Mouse (Mus musculus) right cerebral cortex, postnatal 10 days (tissue): ENCODE measurements at regions not wholly inside any gene's neighbourhood (a gene's known extent, or its start where the extent isn't known, plus 50 kb on each side); places are given as distances from the start of the nearest gene placed in this dataset.
"Not testable (repeated sequence)": the region's sequence is repeated elsewhere in the genome, so short reads cannot be mapped to it uniquely, and the experiment has no call there.

Experiments
- DNase-seq, 2 experiments: peaks; one replicate each; pipeline ENCODE4 v3.0.0; 2021; ENCODE audit warnings: low spot score in 2 of 2

DNA sequence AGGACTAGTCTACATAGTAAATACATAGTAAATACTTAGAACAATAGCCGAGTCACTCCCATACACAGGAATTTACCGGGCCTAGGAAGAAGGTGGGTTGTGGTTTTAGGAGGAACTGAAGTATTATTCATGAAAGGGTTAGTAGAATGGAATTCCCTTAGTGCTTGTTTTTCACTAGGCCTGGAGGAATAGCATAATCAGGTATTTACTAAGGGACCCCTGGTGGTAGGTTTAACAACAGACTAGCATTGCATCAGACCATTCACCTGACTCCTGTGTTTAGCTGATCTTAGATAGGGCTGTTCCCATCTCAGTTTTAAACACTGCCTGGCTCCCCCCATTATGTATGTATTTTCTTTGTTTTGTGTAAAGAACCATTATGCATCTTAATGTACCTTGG is 339.0 kb downstream of the Dync2h1 start:
- not testable (repeated sequence) for DNase-seq

GRCm38 (mm10) chr9:6834936-6835335 is 349.3 kb downstream of the Dync2h1 start:
- DNase-seq = not testable (repeated sequence)

DNA sequence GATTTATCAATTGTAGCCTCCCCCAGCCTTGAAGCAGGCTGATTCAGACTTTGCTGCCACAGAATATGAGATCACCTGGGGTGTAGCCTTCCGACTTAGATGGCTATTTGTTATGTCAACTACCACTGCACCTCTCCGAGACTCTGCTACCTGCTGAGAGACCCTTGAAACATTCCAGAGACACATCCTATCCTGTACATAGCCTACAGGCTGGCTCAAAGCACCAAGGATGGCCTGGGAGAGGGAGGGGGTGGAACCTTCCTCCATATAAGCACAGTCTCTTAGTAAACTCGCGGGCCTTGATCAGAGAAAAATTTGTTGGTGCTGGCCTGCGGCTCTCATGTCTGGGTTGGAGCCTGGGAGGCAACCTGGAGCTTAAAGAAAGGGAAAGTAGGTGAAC is 349.8 kb downstream of the Dync2h1 start:
- DNase-seq = no peak

DNA sequence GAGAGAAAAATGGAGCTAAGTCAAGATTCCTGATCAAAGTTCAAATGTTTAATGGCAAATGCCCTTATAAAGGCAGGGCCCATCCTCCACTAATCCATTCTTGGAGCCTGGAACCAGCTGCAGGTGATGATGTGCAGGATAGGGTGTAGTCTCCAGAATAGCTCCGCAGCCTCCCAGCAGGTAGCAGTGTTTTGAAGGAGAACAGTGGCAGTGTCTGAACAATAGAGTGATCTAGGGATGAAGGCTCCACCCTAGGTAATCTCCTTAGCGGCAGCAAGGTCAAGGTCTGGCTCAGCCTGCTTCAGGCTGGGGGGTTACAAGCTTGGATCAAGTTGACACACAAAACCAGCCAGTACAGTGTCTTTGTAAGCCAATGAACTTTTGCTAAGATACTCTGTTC is 351.4 kb downstream of the Dync2h1 start:
- no peak for DNase-seq

GRCm38 (mm10) chr9:6831642-6832041 is 352.6 kb downstream of the Dync2h1 start:
- DNase-seq = not testable (repeated sequence)

- DNase-seq = no peak
Measured at GRCm38 (mm10) chr9:6826581-6826980, 357.7 kb downstream of the Dync2h1 start.

DNA sequence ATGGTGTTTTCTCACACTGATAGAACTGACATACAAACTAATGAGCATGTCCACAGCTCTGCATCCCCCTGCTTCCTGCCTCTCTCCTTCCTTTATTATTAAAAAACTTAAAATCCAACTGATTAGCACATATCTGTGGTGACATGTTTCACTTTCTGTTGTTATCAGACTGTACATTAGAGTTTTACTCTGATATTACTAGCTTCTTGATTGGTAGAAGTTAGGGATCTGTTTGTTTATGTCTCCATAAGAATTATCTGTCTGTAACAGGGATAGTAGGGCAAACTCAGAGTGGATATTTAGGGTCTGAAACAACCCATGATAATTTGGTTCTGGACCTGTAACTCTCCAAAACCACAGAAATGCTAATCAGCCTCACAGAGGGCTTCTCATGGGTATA is 358.6 kb downstream of the Dync2h1 start:
- no peak for DNase-seq

DNA sequence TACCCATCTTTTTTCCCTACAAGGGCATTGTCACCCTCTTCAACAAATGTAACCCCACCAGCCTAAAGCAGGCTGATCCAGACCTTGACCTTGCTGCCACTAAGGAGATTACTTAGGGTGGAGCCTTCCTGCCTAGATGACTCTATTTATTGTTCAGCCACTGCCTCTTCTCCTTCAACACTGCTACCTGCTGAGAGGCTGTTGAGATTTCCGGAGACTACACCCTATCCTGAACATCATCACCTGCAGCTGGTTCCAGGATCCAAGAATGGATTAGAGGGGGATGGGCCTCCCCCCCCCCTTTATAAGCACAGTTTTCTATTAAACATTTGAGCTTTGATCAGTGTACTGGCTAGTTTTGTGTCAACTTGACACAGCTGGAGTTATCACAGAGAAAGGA is 360.3 kb downstream of the Dync2h1 start:
- not testable (repeated sequence) for DNase-seq

GRCm38 (mm10) chr9:6823536-6823935 is 360.7 kb downstream of the Dync2h1 start:
- DNase-seq = no peak

- no peak for DNase-seq
Measured at GRCm38 (mm10) chr9:6776671-6777070, 407.6 kb downstream of the Dync2h1 start.

DNA sequence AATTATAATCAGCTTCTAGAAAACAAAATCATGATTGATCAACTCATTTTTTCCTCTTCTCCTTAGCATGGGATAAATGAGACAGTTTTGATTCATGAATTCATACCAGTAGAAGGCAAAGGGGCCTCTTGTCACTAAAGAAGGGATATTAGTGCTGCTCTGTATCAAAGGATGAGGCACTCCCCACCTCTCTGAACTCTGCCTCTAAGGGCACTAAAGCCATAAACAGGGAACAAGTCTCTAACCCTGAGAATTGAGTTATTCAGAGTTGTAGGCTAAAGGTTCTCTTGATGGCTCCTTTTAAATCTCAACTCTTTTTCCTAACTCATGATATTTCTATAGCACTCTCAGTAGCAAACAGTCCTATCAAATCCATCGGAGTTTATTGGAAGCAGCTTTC is 442.8 kb downstream of the Dync2h1 start:
- DNase-seq = no peak

DNA sequence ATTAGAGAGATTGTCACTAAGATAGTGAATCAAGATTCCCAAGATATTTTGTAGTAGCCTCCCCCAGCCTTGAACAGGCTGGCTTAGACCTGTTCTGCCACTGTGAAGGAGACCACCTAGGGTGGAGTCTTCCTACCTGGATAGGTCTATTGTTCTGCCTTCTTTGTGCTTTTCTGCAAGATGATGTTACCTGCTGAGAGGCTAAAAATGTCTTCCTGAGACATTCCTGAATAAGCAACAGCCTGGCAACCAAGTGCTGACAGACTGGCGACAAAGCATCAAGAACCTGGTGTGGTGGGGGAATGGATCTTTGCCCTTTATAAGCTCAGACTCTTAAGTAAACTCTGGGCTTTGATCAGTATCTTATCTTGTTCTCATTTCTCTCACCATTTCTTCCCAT is 447.8 kb downstream of the Dync2h1 start:
- DNase-seq = no peak

- DNase-seq = no peak
Measured at GRCm38 (mm10) chr9:6726411-6726810, 456.8 kb upstream of the Ddi1 start.

DNA sequence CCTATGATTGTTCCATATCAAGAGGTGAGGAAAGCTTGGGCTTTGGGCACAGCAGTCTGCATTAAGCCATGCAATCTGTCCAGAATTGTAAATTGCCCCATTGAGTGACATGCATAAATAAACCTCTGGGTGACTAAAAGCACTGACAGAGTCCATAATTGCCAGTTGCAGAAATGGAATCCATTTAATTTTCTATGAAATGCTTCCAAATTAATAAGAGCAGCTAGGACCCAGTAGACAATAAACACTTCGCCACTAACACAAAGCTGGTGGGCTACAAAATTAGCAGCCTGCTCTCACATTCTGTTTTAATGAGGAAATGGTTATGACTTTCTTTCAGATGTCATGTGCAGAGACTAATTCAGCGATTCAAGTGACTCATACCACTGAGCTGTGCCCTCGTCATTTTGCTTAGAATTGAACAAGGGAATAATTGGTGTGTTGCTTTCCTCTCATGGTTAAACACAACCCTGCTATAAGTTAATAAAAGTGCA is 407.6 kb upstream of the Ddi1 start:
- DNase-seq = no peak

DNA sequence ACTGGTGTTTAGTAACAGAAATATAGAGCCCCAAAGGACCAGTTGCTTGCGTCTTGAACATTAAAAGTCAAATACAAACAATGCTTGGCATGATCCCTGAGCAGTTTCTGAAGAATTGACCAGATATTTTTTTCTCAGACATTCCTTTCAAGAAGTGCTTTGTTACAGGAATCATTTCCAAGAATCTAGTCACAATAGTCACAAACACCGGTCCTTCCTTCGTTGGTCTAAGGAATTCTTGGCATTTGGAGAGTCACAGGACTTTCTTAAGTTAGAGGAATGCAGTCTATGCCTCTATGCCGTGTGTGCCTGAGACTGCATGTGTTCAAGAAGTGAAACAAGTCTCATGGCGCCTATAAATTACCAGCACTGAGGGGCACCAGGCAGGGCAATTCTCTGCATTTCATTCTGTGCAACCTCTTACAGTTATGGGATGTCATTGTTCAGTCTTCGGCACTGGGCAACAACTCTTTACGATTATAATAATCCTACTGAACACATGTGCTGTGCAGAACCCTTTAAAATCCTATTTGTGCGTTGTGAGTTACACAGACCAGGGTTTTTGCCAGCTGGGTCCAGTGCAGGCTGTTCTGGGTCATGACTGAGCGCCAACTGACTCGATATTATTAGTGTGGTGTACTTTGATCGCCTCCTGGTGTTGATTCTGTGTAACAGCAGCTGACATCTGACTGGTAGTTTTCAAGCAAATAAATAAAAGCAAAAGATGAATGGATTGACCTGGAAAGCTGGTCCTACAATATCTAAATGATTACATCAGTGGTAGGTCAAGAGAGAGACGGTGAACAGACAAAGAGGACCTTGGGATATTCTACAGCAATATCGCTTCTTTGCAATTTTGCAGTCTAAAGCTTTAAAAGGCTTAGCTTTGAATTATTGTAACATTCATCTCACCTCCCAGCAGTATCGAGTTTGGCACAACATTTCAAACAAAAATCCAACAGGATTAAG is 398.6 kb upstream of the Ddi1 start:
- DNase-seq = peak; percentile 80 to 82

DNA sequence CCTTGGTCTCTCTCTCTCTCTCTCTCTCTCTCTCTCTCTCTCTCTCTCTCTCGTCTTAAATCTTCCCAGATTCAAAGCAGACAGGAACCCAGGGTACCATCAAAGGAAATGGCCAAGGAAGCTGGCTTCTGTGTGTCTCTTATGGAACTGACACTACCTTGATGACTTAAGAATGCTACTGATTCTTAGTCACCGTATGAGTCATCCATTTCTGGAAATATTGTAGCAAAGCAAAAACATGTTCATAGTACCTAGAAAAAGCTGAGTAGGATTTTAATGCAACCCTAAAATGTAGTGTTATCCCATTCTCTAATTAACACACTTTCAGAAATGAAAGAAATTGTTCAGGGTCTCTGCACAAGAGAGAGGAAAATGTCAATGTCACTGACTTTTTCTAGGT is 396.0 kb upstream of the Ddi1 start:
- DNase-seq = no peak

DNA sequence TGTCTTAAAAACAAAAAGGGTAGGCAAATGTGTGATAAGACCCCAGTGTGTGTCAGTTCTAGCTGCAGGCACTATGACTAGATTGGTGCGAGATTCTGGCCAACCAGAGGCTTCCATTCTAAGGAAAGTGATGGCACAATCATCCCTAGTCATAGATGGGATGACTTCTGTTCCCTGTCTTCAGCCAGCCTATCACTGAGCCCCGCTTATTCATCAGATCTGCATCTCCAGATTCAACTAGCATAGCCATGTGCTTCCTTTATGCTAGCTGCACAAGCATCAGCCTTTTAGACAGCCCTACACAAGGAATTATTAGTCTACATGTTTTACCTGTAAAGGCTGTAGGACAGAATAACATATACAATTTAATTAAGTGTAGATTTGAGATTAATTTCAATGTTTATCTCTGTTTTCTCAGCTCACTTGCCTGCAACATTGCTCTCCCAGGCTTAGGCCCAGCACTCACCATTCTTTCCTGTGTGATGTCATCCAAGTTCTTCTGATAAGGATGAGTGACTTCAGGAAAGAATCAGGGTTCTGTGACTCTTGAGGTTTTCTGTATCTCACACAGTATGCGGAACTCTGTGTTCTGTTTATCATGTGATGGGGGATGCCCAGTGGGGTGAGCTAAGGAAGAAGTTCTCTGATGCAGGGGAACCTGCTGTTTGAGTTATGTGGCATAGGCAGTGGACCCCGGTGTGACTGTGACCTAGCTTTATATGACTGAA is 382.8 kb upstream of the Ddi1 start:
- DNase-seq = no peak

DNA sequence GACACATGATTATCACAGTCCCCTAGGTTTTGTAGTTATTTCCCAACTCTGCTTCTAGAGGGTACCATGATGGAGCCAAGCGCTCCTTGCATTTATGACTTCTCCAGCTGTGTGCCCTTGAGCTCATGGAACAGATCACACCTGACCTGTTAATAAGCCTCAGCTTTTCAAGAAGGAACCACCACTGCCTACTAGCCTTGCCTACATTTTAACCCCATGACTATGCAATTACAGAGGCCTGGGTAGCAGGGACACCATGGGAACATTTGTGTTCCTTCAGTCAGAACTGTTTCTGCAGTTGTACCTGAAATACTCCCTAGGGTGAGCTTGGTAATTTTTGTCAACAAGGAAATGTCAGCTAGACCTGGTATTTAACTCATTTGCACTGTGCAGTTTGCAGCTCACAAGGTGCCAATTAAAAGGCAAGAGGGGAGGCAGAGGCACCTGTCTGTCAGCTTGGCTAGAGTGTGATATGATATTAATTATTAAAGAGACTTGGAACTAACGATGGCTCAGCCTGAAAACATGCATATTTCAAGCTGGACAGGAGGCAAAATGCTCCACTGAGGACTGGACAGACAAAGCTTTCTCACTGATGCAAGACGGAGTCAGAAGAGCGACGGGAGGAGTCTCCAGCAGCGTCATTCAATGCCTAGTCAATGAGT is 382.1 kb upstream of the Ddi1 start:
- DNase-seq = no peak

DNA sequence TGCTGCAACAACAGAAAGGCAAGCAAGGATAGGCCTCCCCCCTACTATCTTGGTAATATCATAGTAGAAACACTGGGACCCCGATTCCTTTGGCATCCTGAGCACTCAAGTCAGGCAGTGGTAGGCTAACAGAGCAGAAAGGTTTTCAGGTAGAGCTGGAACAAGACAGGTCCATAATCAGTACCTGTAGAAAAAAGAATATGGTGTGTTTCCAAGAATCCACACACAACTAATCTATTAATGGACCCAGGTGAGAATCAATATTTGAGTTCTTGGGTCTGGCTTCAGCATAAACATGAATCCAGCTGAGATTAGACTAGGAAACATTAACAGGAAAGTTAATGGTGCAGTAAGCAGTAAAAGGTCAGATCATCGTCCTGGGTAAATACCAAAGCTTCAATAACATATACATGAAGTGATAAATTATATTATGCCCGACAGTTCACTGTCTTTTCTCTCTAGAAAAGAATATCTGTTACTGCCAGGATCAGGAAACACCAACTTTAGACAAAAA is 376.2 kb upstream of the Ddi1 start:
- DNase-seq = no peak

DNA sequence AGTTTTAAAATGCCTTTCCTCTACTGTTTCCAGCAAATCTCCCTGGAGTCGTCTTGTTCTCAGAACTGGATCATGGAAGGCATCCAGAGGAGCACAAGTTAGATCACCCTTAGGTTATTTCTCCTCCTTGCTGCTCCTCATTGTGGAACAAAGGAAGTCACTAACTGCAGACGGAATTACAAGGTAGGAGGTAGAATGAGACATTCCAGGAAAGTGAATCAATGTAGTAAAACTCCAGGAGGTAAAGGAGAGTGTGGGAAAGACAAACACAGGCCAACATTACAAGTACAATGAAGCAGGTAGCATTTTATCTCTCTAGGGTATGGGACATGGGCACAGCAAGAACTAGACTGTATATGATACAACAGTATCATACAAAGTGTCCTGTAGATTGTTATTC is 375.7 kb upstream of the Ddi1 start:
- no peak for DNase-seq

DNA sequence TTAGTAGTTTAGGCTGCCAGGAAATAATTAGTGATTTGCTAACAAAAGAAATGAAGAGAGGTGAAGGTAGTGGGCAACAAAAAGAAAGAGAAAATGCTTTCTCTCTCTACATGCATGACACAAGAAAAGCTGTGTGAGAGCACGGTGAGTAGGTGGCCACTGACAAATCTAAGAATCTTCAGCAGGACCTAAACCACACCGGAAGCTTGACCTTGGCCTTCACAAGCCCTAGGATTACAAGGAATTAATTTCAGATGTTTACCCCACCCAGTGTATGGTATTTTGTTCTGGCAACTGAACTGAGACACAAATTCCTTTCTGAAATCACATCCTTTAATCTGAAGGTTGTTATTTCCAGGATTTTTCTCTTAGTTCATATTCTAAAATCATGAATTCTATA is 347.5 kb upstream of the Ddi1 start:
- no peak for DNase-seq

DNA sequence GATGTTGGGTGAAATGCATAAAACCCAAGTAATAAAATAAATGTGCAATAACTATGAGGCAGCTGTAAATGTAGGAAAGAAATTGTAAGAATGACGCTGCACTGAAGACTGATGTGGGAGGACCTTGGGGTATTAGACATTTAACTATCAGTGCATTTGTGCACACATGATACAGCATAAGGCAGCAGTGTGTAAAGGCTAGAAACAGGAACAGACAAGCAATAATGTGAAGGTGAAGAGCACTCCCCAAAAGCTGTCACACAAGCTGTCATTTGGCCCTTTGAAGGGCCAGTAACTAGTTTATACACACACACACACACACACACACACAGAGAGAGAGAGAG is 339.6 kb upstream of the Ddi1 start:
- DNase-seq = no peak
